Mouse (Mus musculus): ENCODE measurements around the gene Hoxa10. TPM values are rescaled to one million over a fixed set of nuclear protein-coding genes. Genes with fewer than 3 reads are reported as not detected.

The Hoxa10 gene
- polyA plus RNA-seq, 1 experiment from 2014 or later = not detected

GRCm38 (mm10) chr6:52265913-52266665 is 25.4 kb upstream of the Hoxa10 start:
- DNase-seq (ENCODE audit: low spot score) (peak; percentile 54), ATAC-seq (replicated peaks; ENCODE audit: low FRiP score) (no peak)
- Histone ChIP-seq H3K27me3 (ENCODE audit: control insufficient read depth, insufficient read depth, low read length) (peaks cover 96% of the 10 kb centered on the region), H3K4me2 (ENCODE audit: low read depth, low read length, severe bottlenecking) (no peak overlapping the region), H3K9ac (ENCODE audit: low read length) (no peak overlapping the region), H3K4me1 (replicated peaks; ENCODE audit: control insufficient read depth, insufficient read depth, low read length) (0 out of 2 replicates have a peak, but pooled peaks cover 2% of the 10 kb centered on the region), H3K36me3 (ENCODE audit: control insufficient read depth, insufficient read depth, low read length) (no peaks in the 10 kb centered on the region), H3K4me3 (ENCODE audit: low read depth, low read length) (no peak overlapping the region), H3K27ac (ENCODE audit: low read depth, low read length) (no peak overlapping the region), H3K9me3 (ENCODE audit: control insufficient read depth, low read length) (no peaks in the 10 kb centered on the region)
- WGBS = under 1% methylated on average over 19 of the region's 19 CpGs

- Histone ChIP-seq H3K36me3 (ENCODE audit: control insufficient read depth, insufficient read depth, low read length) (no peaks in the 10 kb centered on the region), H3K27ac (ENCODE audit: low read depth, low read length) (no peak overlapping the region), H3K4me3 (ENCODE audit: low read depth, low read length) (no peak overlapping the region), H3K27me3 (ENCODE audit: control insufficient read depth, insufficient read depth, low read length) (peaks cover 96% of the 10 kb centered on the region), H3K4me1 (replicated peaks; ENCODE audit: control insufficient read depth, insufficient read depth, low read length) (peaks cover 5% of the 10 kb centered on the region; the same call in 1 of the 2 replicates), H3K9me3 (ENCODE audit: control insufficient read depth, low read length) (no peaks in the 10 kb centered on the region), H3K9ac (ENCODE audit: low read length) (no peak overlapping the region), H3K4me2 (ENCODE audit: low read depth, low read length, severe bottlenecking) (no peak overlapping the region)
- under 1% methylated on average over 18 of the region's 18 CpGs for WGBS
- ATAC-seq (replicated peaks; ENCODE audit: low FRiP score) (no peak), DNase-seq (ENCODE audit: low spot score) (peak; percentile 53)
Observed at GRCm38 (mm10) chr6:52265306-52265912, 24.8 kb upstream of the Hoxa10 start.

- H3K36me3 ChIP-seq (ENCODE audit: control insufficient read depth, insufficient read depth, low read length) = no peaks in the 10 kb centered on the region
Observed at GRCm38 (mm10) chr6:52264106-52264790, 23.6 kb upstream of the Hoxa10 start.

GRCm38 (mm10) chr6:52263321-52263585 is 22.6 kb upstream of the Hoxa10 start:
- no peaks in the 10 kb centered on the region for H3K36me3 ChIP-seq (ENCODE audit: control insufficient read depth, insufficient read depth, low read length)
- H3K27me3 ChIP-seq (ENCODE audit: control insufficient read depth, insufficient read depth, low read length) = peaks cover 94% of the 10 kb centered on the region
- DNase-seq (ENCODE audit: low spot score) (no peak), ATAC-seq (replicated peaks; ENCODE audit: low FRiP score) (no peak)
- H3K27ac ChIP-seq (ENCODE audit: low read depth, low read length) = no peak overlapping the region
- H3K4me3 ChIP-seq (ENCODE audit: low read depth, low read length) = no peak overlapping the region
- H3K4me2 ChIP-seq (ENCODE audit: low read depth, low read length, severe bottlenecking) = no peak overlapping the region
- peaks cover 7% of the 10 kb centered on the region; the same call in 1 of the 2 replicates for H3K4me1 ChIP-seq (replicated peaks; ENCODE audit: control insufficient read depth, insufficient read depth, low read length)
- 2% methylated on average over 6 of the region's 6 CpGs for WGBS
- no peaks in the 10 kb centered on the region for H3K9me3 ChIP-seq (ENCODE audit: control insufficient read depth, low read length)
- H3K9ac ChIP-seq (ENCODE audit: low read length) = no peak overlapping the region

More at GRCm38 (mm10) chr6:52264106-52264790, 23.6 kb upstream of the Hoxa10 start:
- H3K9ac ChIP-seq (ENCODE audit: low read length) = no peak overlapping the region
- WGBS = 3% methylated on average over 5 of the region's 5 CpGs
- no peak overlapping the region for H3K4me3 ChIP-seq (ENCODE audit: low read depth, low read length)
- H3K27ac ChIP-seq (ENCODE audit: low read depth, low read length) = no peak overlapping the region
- H3K4me2 ChIP-seq (ENCODE audit: low read depth, low read length, severe bottlenecking) = no peak overlapping the region
- H3K27me3 ChIP-seq (ENCODE audit: control insufficient read depth, insufficient read depth, low read length) = peaks cover 94% of the 10 kb centered on the region
- H3K4me1 ChIP-seq (replicated peaks; ENCODE audit: control insufficient read depth, insufficient read depth, low read length) = peaks cover 7% of the 10 kb centered on the region; the same call in 1 of the 2 replicates
- DNase-seq (ENCODE audit: low spot score) (peak; percentile 43), ATAC-seq (replicated peaks; ENCODE audit: low FRiP score) (no peak)
- no peaks in the 10 kb centered on the region for H3K9me3 ChIP-seq (ENCODE audit: control insufficient read depth, low read length)

- Histone ChIP-seq H3K4me3 (ENCODE audit: low read depth, low read length) (no peak overlapping the region), H3K27me3 (ENCODE audit: control insufficient read depth, insufficient read depth, low read length) (peaks cover 92% of the 10 kb centered on the region), H3K4me2 (ENCODE audit: low read depth, low read length, severe bottlenecking) (no peak overlapping the region), H3K36me3 (ENCODE audit: control insufficient read depth, insufficient read depth, low read length) (no peaks in the 10 kb centered on the region), H3K9ac (ENCODE audit: low read length) (no peak overlapping the region), H3K27ac (ENCODE audit: low read depth, low read length) (no peak overlapping the region), H3K9me3 (ENCODE audit: control insufficient read depth, low read length) (no peaks in the 10 kb centered on the region), H3K4me1 (replicated peaks; ENCODE audit: control insufficient read depth, insufficient read depth, low read length) (peaks cover 7% of the 10 kb centered on the region; the same call in 1 of the 2 replicates)
- ATAC-seq (replicated peaks; ENCODE audit: low FRiP score) (no peak), DNase-seq (ENCODE audit: low spot score) (peak; percentile 55)
- 2% methylated on average over 24 of the region's 24 CpGs for WGBS
Observed at GRCm38 (mm10) chr6:52262463-52263320, 22.0 kb upstream of the Hoxa10 start.

- Histone ChIP-seq H3K36me3 (ENCODE audit: control insufficient read depth, insufficient read depth, low read length) (no peaks in the 10 kb centered on the region), H3K27me3 (ENCODE audit: control insufficient read depth, insufficient read depth, low read length) (peaks cover 94% of the 10 kb centered on the region), H3K9ac (ENCODE audit: low read length) (no peak overlapping the region), H3K9me3 (ENCODE audit: control insufficient read depth, low read length) (no peaks in the 10 kb centered on the region), H3K4me1 (replicated peaks; ENCODE audit: control insufficient read depth, insufficient read depth, low read length) (peaks cover 7% of the 10 kb centered on the region; the same call in 1 of the 2 replicates), H3K4me2 (ENCODE audit: low read depth, low read length, severe bottlenecking) (no peak overlapping the region), H3K27ac (ENCODE audit: low read depth, low read length) (no peak overlapping the region), H3K4me3 (ENCODE audit: low read depth, low read length) (no peak overlapping the region)
- 4% methylated on average over 9 of the region's 9 CpGs for WGBS
- DNase-seq (ENCODE audit: low spot score) (peak; percentile 53), ATAC-seq (replicated peaks; ENCODE audit: low FRiP score) (no peak)
Observed at GRCm38 (mm10) chr6:52261751-52262462, 21.3 kb upstream of the Hoxa10 start.

- no peak within 1 kb of the TSS for H3K9ac ChIP-seq (ENCODE audit: low read length)
- H3K27ac ChIP-seq (ENCODE audit: low read depth, low read length) = no peak within 1 kb of the TSS
- peaks cover 92% of the 10 kb centered on the region for H3K27me3 ChIP-seq (ENCODE audit: control insufficient read depth, insufficient read depth, low read length)
- H3K9me3 ChIP-seq (ENCODE audit: control insufficient read depth, low read length) = no peaks in the 10 kb centered on the region
- H3K36me3 ChIP-seq (ENCODE audit: control insufficient read depth, insufficient read depth, low read length) = no peaks in the 10 kb centered on the region
- H3K4me2 ChIP-seq (ENCODE audit: low read depth, low read length, severe bottlenecking) = peak within 1 kb of the TSS; percentile 40
- DNase-seq (ENCODE audit: low spot score) (peak; percentile 72), ATAC-seq (replicated peaks; ENCODE audit: low FRiP score) (no peak)
- H3K4me1 ChIP-seq (replicated peaks; ENCODE audit: control insufficient read depth, insufficient read depth, low read length) = peaks cover 7% of the 10 kb centered on the region; the same call in 1 of the 2 replicates
- under 1% methylated on average over 53 of the region's 72 CpGs for WGBS
- peak within 1 kb of the TSS; percentile 23 for H3K4me3 ChIP-seq (ENCODE audit: low read depth, low read length)
Observed at GRCm38 (mm10) chr6:52260654-52261575, 20.3 kb upstream of the Hoxa10 start, which contains the start of gene Hoxa13. Gene Hoxa13 (minus strand): TSS chr6:52260880.

Data from forebrain, embryonic 11.5 days (tissue).